Comparison of ENCODE assay signal across 23 mouse cellular contexts in genomic region chr10:24397125-24397524, GRCm38 (mm10).
DNase-seq lines count a peak whose midpoint lies in the region; TF ChIP-seq lines count a peak whose summit lies in the region.
"Had no signal": no experiment of that assay in that cellular context is flagged by ENCODE, and none has a peak within 500 bp of the region (broad histone marks: within the 10 kb centered on the region; RNA-seq: fewer than 3 reads in every experiment).

No protein-coding gene starts in this region.

- no peak overlapping the region for H3ac ChIP-seq in C2C12 (ENCODE audit: control insufficient read depth, insufficient read length, low read depth)

- no peak for TF ChIP-seq CTCF in heart, adult 2 months (IDR thresholded peaks at IDR 0.05)
- no peak for TF ChIP-seq CTCF in C2C12 (IDR thresholded peaks at IDR 0.05; ENCODE audit: control insufficient read depth, insufficient read depth, insufficient read length)

- no peak overlapping the region for H3K4me3 ChIP-seq in heart, adult 2 months
- no peak overlapping the region for H3K4me3 ChIP-seq in C2C12 (ENCODE audit: insufficient read depth, poor library complexity, severe bottlenecking)
- H3K4me3 ChIP-seq: erythroblast, embryonic 14.5 days; forebrain, embryonic 15.5 days; hindbrain, embryonic 15.5 days; intestine, embryonic 15.5 days; layer of hippocampus, adult 2 months; limb, embryonic 15.5 days; megakaryocyte, embryonic 14.5 days; midbrain, embryonic 13.5 days; neural tube, embryonic 12.5 days had no signal

- no peak for TF ChIP-seq EP300 in heart, adult 2 months (IDR thresholded peaks at IDR 0.05; ENCODE audit: insufficient read depth, low read depth, low read length)

- H3K27me3 ChIP-seq in heart, adult 2 months (ENCODE audit: control insufficient read depth, insufficient read depth, low read length): no peaks in the 10 kb centered on the region
- H3K27me3 ChIP-seq in C2C12 (ENCODE audit: control insufficient read depth, insufficient read depth, insufficient read length): no peaks in the 10 kb centered on the region
- H3K27me3 ChIP-seq: forebrain, embryonic 15.5 days; hindbrain, embryonic 15.5 days; intestine, embryonic 15.5 days; limb, embryonic 15.5 days; megakaryocyte, embryonic 14.5 days; midbrain, embryonic 13.5 days; neural tube, embryonic 12.5 days had no signal

- 78% methylated on average over 2 of the region's 2 CpGs for WGBS in heart, adult 2 months

- no peaks in the 10 kb centered on the region for H3K79me3 ChIP-seq in C2C12 (ENCODE audit: low read depth)

- H3K9ac ChIP-seq in heart, adult 2 months (ENCODE audit: low read depth, low read length): no peak overlapping the region
- H3K9ac ChIP-seq: forebrain, embryonic 15.5 days; hindbrain, embryonic 15.5 days; intestine, embryonic 15.5 days; limb, embryonic 15.5 days; liver, embryonic 14.5 days; lung, embryonic 14.5 days; midbrain, embryonic 13.5 days; neural tube, embryonic 12.5 days had no signal

- no peak for TF ChIP-seq POLR2A in heart, adult 2 months (IDR thresholded peaks at IDR 0.05; ENCODE audit: insufficient read depth, low read depth, low read length)

- H3K27ac ChIP-seq in heart, adult 2 months: no peak overlapping the region
- H3K27ac ChIP-seq: forebrain, embryonic 15.5 days; hindbrain, embryonic 15.5 days; intestine, embryonic 15.5 days; layer of hippocampus, adult 2 months; limb, embryonic 15.5 days; liver, embryonic 14.5 days; midbrain, embryonic 13.5 days; neural tube, embryonic 12.5 days had no signal

- H3K36me3 ChIP-seq in heart, adult 2 months (ENCODE audit: control insufficient read depth, insufficient read depth, low read length): no peaks in the 10 kb centered on the region
- H3K36me3 ChIP-seq in C2C12 (ENCODE audit: control insufficient read depth, insufficient read depth): no peaks in the 10 kb centered on the region
- H3K36me3 ChIP-seq: forebrain, embryonic 15.5 days; hindbrain, embryonic 15.5 days; intestine, embryonic 15.5 days; limb, embryonic 15.5 days; midbrain, embryonic 13.5 days; neural tube, embryonic 12.5 days had no signal

- peak; percentile 92 for DNase-seq in heart, adult 11 months
- DNase-seq in heart, adult 2 months: no peak
- peak; percentile 54 for DNase-seq in 3134 (ENCODE audit: extremely low read depth, insufficient read length, low spot score)
- DNase-seq in fibroblast of lung, adult 2 months (ENCODE audit: low read depth): peak; percentile 95
- DNase-seq in embryo, embryonic 10.5 days (ENCODE audit: low spot score): no peak
- DNase-seq in frontal cortex, postnatal 14 days (ENCODE audit: low spot score in 2 of 2): no peak
- DNase-seq in lung, postnatal 25 days (ENCODE audit: low spot score): no peak
- DNase-seq: cerebellum, adult 11 months; cerebellum, adult 9-11 months; kidney, adult 9 months; lung, embryonic 14.5 days; thymus, postnatal 25 days had no signal

- intact Hi-C loops in heart, adult 2 months (cut with DNase I): no loop called here

- H3K4me1 ChIP-seq in heart, adult 2 months (ENCODE audit: control insufficient read depth, insufficient read depth, low read length): peaks cover 2% of the 10 kb centered on the region
- H3K4me1 ChIP-seq: forebrain, embryonic 15.5 days; hindbrain, embryonic 15.5 days; intestine, embryonic 15.5 days; megakaryocyte, embryonic 14.5 days; midbrain, embryonic 13.5 days; neural tube, embryonic 12.5 days had no signal

- H3K79me2 ChIP-seq in heart, adult 2 months (replicated peaks; ENCODE audit: control insufficient read depth, insufficient read depth, low read length): no peaks in the 10 kb centered on the region
- H3K79me2 ChIP-seq in C2C12 (ENCODE audit: control insufficient read depth, insufficient read depth): no peaks in the 10 kb centered on the region

TF ChIP-seq in C2C12, 6 proteins besides CTCF, POLR2A, EP300 and RAD21:
- no peak for TF ChIP-seq CEBPB (IDR thresholded peaks at IDR 0.05; ENCODE audit: low read depth)
- TF ChIP-seq FOSL1 (IDR thresholded peaks at IDR 0.05; ENCODE audit: insufficient read depth, low read length, poor library complexity, severe bottlenecking): peak; percentile 95
- no peak for TF ChIP-seq USF1 (IDR thresholded peaks at IDR 0.05; ENCODE audit: low read depth)
- TF ChIP-seq MAX (IDR thresholded peaks at IDR 0.05): peak; percentile 91
- no peak for TF ChIP-seq MYOG (IDR thresholded peaks at IDR 0.05; ENCODE audit: control insufficient read depth, extremely low read depth, insufficient read length)
- TF ChIP-seq MYOD1 (IDR thresholded peaks at IDR 0.05; ENCODE audit: control insufficient read depth, insufficient read length, low read depth): peak; percentile 13

Comparison
In these comparisons a context has a peak if more than half of its experiments do, and no peak if none do; other contexts are left out.
1. DNase-seq: peak in heart, adult 11 months (single experiment), 3134 (single experiment) and fibroblast of lung, adult 2 months (single experiment); none in heart, adult 2 months (0 of 2), embryo, embryonic 10.5 days (single experiment), frontal cortex, postnatal 14 days (0 of 2) and lung, postnatal 25 days (single experiment).